Mouse (Mus musculus) neural tube, embryonic 11.5 days (tissue): ENCODE measurements at regions not wholly inside any gene's neighbourhood (a gene's known extent, or its start where the extent isn't known, plus 50 kb on each side); places are given as distances from the start of the nearest gene placed in this dataset.

Experiments used
- ATAC-seq: fragments of 200-750 bp; cut with Nextera tagmentation; 2 replicates; pipeline ENCODE4 v1.8.0; 2017; ENCODE audit warnings: moderate number of reproducible peaks, mild to moderate bottlenecking, moderate TSS enrichment, moderate library complexity; ENCODE audit not compliant: insufficient read depth, low FRiP score, low TSS enrichment
- DNase-seq: peaks from one replicate; pipeline ENCODE4 v3.0.0-alpha.2; 2015; ENCODE audit warnings: low spot score
- H3K27ac ChIP-seq: fragments of 300-500 bp; sonication (generic); 2 replicates; pipeline ENCODE4 v1.5.1; 2014; ENCODE audit warnings: low read depth, mild to moderate bottlenecking, low read length
- H3K27me3 ChIP-seq: fragments of 300-500 bp; sonication (generic); 2 replicates; pipeline ENCODE4 v1.6.1; 2014; ENCODE audit warnings: mild to moderate bottlenecking, low read length, mixed read lengths; ENCODE audit not compliant: control insufficient read depth, insufficient read depth
- H3K36me3 ChIP-seq: fragments of 300-500 bp; sonication (generic); 2 replicates; pipeline ENCODE4 v1.6.1; 2014; ENCODE audit warnings: mild to moderate bottlenecking, low read length, moderate library complexity, mixed read lengths; ENCODE audit not compliant: control insufficient read depth, insufficient read depth
- H3K4me1 ChIP-seq: fragments of 300-500 bp; sonication (generic); 2 replicates; pipeline ENCODE4 v1.6.1; 2014; ENCODE audit warnings: low read length, mixed read lengths; ENCODE audit not compliant: control insufficient read depth, insufficient read depth
- H3K4me2 ChIP-seq: fragments of 300-500 bp; sonication (generic); 2 replicates; pipeline ENCODE4 v1.6.1; 2014; ENCODE audit warnings: low read depth, mild to moderate bottlenecking, moderate library complexity
- H3K4me3 ChIP-seq: fragments of 300-500 bp; sonication (generic); 2 replicates; pipeline ENCODE4 v1.5.1; 2014; ENCODE audit warnings: low read depth, low read length
- H3K9ac ChIP-seq: fragments of 300-500 bp; sonication (generic); 2 replicates; pipeline ENCODE4 v1.6.1; 2014; ENCODE audit warnings: mild to moderate bottlenecking, low read length
- H3K9me3 ChIP-seq: fragments of 300-500 bp; sonication (generic); 2 replicates; pipeline ENCODE4 v1.6.1; 2016; ENCODE audit warnings: low read length; ENCODE audit not compliant: control insufficient read depth
- WGBS: fragments of 180-500 bp; shearing (Covaris S2); extraction: QIAGEN DNeasy Blood & Tissue Kit; methylation state at CpG from one replicate; pipeline ENCODE4 v1.1.7; 2014; 5-methylcytosine and 5-hydroxymethylcytosine counted together

DNA sequence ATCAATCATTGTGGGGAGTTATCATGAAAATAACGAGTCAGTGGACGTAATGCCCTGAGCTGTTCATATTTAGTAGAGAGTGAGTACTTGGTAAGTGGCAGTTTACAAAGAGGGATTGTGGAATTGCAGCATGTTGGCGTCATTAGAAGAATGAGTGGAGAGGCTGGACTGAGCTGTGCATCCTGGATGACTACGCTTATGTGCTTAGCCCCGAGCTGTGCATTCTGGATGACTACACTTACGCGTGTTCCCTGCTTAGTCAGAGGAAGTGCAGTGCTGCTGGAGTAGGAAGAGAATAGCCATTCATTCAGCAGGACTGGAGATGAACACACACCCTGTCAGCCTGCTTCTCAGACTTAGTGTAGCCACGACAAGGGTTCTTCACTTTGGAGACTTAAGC is 182.5 kb downstream of the Hhipl2 start:
- ATAC-seq (no peak), DNase-seq (no peak)
- H3K36me3 ChIP-seq = no peaks in the 10 kb centered on the region
- H3K4me3 ChIP-seq = no peak overlapping the region
- H3K4me2 ChIP-seq = no peak overlapping the region
- no peak overlapping the region for H3K9ac ChIP-seq
- no peaks in the 10 kb centered on the region for H3K4me1 ChIP-seq
- WGBS = 85% methylated on average over 8 of the region's 8 CpGs
- no peaks in the 10 kb centered on the region for H3K27me3 ChIP-seq
- no peak overlapping the region for H3K27ac ChIP-seq
- no peaks in the 10 kb centered on the region for H3K9me3 ChIP-seq

DNA sequence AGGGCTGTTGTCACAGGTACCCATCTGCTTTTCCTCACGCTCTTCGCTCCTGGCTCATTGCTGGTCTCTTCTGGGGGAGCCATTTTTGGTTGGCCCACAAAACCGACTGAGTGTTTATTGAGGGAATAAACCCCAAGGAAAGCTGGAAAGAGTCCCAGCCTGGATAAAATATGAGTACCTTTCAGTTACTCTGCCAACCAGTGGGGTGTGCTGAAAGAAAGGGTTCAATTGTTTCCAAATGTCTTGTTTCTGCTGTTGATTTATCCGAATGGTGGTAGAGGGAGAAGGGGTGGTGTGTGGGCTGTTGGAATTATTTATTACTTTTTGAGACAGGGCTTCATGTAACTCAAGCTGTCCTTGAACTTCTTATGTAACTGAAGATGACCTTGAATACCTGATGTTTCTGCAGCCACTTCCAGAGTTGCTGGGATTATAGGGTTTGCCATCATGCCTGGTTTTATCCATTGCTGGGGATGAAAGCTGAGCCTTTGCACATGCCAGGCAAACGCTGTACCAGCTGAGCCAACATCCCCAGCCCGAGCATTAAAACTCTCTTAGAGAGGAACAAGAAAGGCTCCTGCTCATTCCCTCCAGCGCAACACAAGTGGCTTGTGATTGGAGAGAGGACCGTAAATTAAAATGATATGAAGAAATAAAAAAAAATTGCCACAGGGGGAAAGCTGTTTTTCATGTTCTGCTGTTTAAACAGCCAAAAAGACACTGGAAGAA is 194.1 kb downstream of the Hhipl2 start:
- Histone ChIP-seq H3K27ac (no peak overlapping the region), H3K9me3 (no peaks in the 10 kb centered on the region), H3K4me3 (no peak overlapping the region), H3K36me3 (no peaks in the 10 kb centered on the region), H3K27me3 (no peaks in the 10 kb centered on the region), H3K9ac (no peak overlapping the region), H3K4me2 (no peak overlapping the region), H3K4me1 (no peaks in the 10 kb centered on the region)
- 78% methylated on average over 8 of the region's 8 CpGs for WGBS
- ATAC-seq (no peak), DNase-seq (no peak)

DNA sequence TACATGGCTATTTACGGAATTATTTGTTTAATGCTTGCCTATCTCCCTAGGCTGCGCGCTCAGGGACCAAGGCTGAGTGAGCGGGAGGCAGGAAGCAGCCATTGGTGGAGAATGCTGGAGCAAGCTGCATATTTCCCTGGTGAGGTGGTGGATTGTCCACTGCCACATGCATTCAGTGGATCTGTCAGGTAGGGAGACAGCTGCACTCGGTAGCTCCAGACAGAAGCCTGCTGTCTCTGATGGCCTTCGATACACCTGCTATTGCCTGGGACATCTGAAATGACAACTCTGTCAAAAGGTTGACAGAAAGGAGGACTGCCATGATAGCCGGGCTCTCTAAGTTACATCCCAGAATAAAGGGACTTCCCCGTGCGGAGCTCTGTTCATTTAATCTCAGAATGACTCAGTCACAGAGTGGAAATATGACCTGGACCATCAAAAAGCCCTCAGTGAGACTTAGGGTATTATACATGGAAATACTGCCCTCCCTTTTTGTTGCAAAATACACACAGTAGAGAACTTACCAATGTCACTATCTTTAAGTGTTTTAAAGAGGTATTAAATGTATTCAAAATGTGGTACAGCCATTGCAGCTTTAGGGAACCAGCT is 201.5 kb downstream of the Hhipl2 start:
- 86% methylated on average over 9 of the region's 9 CpGs for WGBS
- Histone ChIP-seq H3K9me3 (no peaks in the 10 kb centered on the region), H3K27me3 (no peaks in the 10 kb centered on the region), H3K4me2 (no peak overlapping the region), H3K4me3 (no peak overlapping the region), H3K9ac (no peak overlapping the region), H3K36me3 (no peaks in the 10 kb centered on the region), H3K27ac (no peak overlapping the region), H3K4me1 (no peaks in the 10 kb centered on the region)
- no peak for ATAC-seq
- DNase-seq = no peak

DNA sequence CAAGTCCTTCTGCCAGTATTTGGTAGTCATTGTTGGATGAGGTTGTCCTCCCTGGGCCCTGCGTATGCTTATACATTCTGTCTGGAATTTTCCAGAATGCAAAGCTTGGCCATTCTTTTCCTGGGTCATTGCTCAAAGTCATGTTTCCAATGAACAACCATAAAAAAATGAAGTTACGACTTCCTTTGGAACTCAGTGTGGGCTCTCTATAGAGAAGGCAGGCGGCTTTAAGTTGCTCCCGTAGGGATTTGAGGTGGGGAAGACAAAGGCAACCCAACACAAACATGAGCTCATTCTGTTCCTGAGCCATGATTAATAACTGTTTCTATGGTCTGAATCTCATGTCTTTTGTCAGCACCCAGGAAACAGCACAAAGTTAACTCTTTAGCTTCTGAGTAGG is 204.3 kb downstream of the Hhipl2 start:
- Histone ChIP-seq H3K4me2 (no peak overlapping the region), H3K4me1 (no peaks in the 10 kb centered on the region), H3K9me3 (no peaks in the 10 kb centered on the region), H3K27me3 (no peaks in the 10 kb centered on the region), H3K36me3 (no peaks in the 10 kb centered on the region), H3K9ac (no peak overlapping the region), H3K4me3 (no peak overlapping the region), H3K27ac (no peak overlapping the region)
- no peak for ATAC-seq
- 55% methylated on average over 4 of the region's 4 CpGs for WGBS
- no peak for DNase-seq

DNA sequence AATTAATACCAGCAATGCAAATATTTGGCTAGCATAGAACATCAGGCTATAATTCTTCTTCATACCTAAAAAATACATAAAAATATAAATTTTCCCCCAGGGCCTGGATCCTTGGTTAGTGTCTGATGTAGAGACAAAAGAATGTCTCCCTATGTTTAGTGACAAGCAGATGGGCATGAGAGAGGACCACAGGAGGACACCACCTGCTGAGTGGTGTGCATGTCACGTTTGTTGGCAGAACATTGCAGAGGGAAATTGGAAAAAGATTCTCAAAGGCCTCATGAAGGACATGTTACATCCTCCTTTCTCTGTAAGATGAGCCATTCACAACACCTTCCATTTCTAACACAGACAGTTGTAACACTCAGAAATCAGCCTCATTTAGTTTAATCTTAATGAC is 206.3 kb downstream of the Hhipl2 start:
- Histone ChIP-seq H3K27me3 (no peaks in the 10 kb centered on the region), H3K9me3 (no peaks in the 10 kb centered on the region), H3K4me1 (no peaks in the 10 kb centered on the region), H3K9ac (no peak overlapping the region), H3K36me3 (no peaks in the 10 kb centered on the region), H3K4me3 (no peak overlapping the region), H3K4me2 (no peak overlapping the region), H3K27ac (no peak overlapping the region)
- no peak for ATAC-seq
- 62% methylated on average over 1 of the region's 1 CpGs for WGBS
- DNase-seq = no peak

DNA sequence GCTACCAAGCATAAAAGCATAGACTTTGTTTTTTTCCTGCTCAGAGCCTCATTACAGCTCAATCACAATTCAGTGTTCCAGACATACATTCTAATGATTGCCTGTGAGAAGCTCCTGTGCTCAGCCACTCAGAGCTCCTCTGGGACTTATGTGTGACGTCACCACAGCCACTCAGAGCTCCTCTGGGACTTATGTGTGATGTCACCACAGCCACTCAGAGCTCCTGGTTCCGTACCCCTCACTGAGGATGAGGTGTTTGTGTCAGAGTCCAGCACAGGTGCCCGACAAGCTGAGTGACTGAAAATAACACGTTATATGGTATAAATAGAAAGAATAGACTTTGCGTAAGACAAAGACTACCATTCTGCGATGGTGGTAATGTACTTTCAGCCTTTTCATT is 215.8 kb downstream of the Hhipl2 start:
- no peak for ATAC-seq
- no peak for DNase-seq
- Histone ChIP-seq H3K36me3 (no peaks in the 10 kb centered on the region), H3K9me3 (no peaks in the 10 kb centered on the region), H3K27me3 (no peaks in the 10 kb centered on the region), H3K9ac (no peak overlapping the region), H3K27ac (no peak overlapping the region), H3K4me1 (no peaks in the 10 kb centered on the region), H3K4me3 (no peak overlapping the region), H3K4me2 (no peak overlapping the region)
- 87% methylated on average over 6 of the region's 6 CpGs for WGBS

DNA sequence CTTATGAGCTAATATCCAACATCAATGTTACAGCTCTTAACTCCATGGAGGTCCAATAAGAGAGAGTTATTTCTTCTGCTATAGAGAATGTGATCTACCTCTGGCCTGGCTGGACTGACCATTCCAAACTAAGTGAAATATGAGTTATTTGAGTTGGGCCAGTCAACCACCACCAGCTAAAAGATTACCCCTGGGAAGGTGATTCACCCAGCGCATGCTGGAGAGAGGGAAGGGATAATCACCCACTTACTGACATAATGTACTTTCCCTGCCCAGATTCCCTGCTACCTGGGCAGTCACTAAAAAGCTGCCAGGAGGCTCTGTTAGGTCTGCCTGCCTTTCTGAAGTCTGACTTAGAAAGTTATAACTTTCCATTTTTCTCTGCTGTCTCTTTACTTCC is 216.8 kb downstream of the Hhipl2 start:
- Histone ChIP-seq H3K36me3 (no peaks in the 10 kb centered on the region), H3K4me1 (no peaks in the 10 kb centered on the region), H3K27me3 (no peaks in the 10 kb centered on the region), H3K4me3 (no peak overlapping the region), H3K4me2 (no peak overlapping the region), H3K9ac (no peak overlapping the region), H3K27ac (no peak overlapping the region), H3K9me3 (no peaks in the 10 kb centered on the region)
- 83% methylated on average over 1 of the region's 1 CpGs for WGBS
- ATAC-seq (no peak), DNase-seq (no peak)

DNA sequence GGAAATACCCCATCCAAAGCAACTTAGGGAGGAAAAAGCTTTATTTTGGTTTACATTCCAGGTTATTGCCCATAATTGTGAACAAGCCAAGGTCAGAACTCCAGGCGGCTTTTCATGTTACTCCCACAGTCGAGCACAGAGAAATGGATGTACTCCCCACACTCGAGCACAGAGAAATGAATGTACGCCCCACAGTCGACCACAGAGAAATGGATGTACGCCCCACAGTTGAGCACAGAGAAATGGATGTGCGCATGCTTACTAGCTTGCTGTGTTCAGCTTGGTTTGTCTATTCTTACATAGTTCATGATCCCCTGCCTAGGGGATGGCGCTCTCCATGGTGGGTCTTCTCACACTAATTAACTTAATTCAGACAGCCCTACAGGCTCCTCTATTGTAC is 219.2 kb downstream of the Hhipl2 start:
- 83% methylated on average over 8 of the region's 8 CpGs for WGBS
- DNase-seq (no peak), ATAC-seq (no peak)
- Histone ChIP-seq H3K36me3 (no peaks in the 10 kb centered on the region), H3K4me3 (no peak overlapping the region), H3K27me3 (no peaks in the 10 kb centered on the region), H3K27ac (no peak overlapping the region), H3K9me3 (no peaks in the 10 kb centered on the region), H3K9ac (no peak overlapping the region), H3K4me2 (no peak overlapping the region), H3K4me1 (no peaks in the 10 kb centered on the region)

DNA sequence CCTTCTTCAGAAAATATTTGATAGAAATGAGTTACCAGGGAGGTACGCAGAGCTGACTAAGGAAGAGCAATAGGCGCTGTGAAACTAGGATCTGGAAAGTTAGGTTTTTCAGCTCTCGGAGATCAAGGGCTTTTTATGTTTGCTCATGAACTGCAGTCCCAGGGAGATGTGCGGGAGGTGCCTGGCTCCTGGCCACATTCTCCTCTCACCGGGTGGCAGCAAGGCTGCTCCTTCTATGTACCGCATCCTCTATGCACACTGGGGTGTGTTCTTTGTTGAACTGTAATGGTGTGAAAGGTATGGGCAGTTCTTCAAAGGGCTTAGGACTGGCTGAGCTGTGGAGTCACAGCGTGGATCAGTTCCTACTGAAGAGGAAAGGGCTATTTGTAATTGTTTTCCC is 221.3 kb downstream of the Hhipl2 start:
- H3K27ac ChIP-seq = no peak overlapping the region
- H3K4me3 ChIP-seq = no peak overlapping the region
- H3K4me2 ChIP-seq = no peak overlapping the region
- no peaks in the 10 kb centered on the region for H3K27me3 ChIP-seq
- no peaks in the 10 kb centered on the region for H3K9me3 ChIP-seq
- H3K9ac ChIP-seq = no peak overlapping the region
- 42% methylated on average over 7 of the region's 7 CpGs for WGBS
- ATAC-seq = no peak
- no peaks in the 10 kb centered on the region for H3K36me3 ChIP-seq
- H3K4me1 ChIP-seq = no peaks in the 10 kb centered on the region
- no peak for DNase-seq
